Comparison of ENCODE assay signal across 9 mouse cellular contexts in the genomic region with DNA sequence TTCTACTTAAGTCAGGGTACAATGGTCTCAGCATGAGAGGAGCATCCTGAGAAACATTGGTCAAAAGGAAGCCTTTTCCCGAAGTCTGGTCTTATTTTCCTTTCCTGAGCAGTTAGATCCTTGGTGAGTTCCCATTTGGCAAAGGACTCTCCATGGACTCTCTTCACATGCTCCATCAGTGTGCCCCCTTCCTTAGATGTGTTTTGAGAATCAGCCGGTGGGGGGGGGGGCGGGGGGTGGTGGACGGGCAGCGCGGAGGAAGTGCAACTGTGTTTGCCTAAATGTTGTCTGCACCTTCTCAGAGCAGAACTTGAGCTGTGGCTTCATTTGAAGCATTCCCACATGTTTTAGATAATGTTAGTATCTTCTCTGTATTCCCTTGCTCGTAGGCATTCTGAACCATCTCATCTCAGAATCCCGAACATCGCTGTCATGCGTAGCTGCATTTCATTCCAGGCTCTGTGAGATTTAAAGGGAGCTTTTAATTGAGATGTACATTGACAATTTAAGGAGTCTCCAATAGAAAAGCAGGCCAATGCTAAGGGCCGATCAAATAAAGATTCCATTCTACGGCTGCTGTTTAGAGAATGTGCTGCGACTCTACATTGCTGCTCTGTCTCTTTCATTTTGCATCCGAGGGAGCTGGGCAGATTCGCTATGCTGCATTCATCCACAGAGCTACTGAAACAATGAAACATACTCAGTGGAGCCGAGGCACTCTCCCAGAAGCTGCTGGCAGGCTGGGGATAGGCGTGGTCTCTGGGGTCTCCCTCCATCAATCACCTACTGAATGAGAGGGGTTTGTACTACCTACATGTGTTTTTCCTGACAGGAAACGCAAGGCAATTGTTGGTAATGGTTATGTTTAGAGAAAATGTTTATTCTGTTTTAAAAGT.
DNase-seq lines count a peak whose midpoint lies in the region; ATAC-seq lines count a peak whose summit lies in the region.
"Had no signal": no experiment of that assay in that cellular context is flagged by ENCODE, and none has a peak within 500 bp of the region (broad histone marks: within the 10 kb centered on the region; RNA-seq: fewer than 3 reads in every experiment).

No protein-coding gene starts in this region.

- peaks cover 13% of the 10 kb centered on the region for H3K4me1 ChIP-seq in hindbrain, embryonic 13.5 days (replicated peaks)

- DNase-seq in cerebellum, postnatal 10 days = peak; percentile 60 to 69
- no peak for DNase-seq in cerebellum, adult 11-12 months
- DNase-seq in lung, postnatal 25 days (ENCODE audit: low spot score) = peak; percentile 57
- peak; percentile 27 to 30 for DNase-seq in right cerebral cortex, adult 2 months (ENCODE audit: low spot score in 2 of 2)
- DNase-seq in B cell, adult 2 months = no peak
- no peak for DNase-seq in kidney, postnatal 36 days
- DNase-seq in urinary bladder, adult 2 months (ENCODE audit: low spot score) = no peak

- H3K9ac ChIP-seq in hindbrain, embryonic 13.5 days = peak overlapping the region; percentile 63
- H3K9ac ChIP-seq: limb, embryonic 13.5 days had no signal

- peak; percentile 94 for ATAC-seq in hindbrain, embryonic 13.5 days (ENCODE audit: low FRiP score)

- peak overlapping the region; percentile 74 for H3K27ac ChIP-seq in hindbrain, embryonic 13.5 days
- H3K27ac ChIP-seq: limb, embryonic 13.5 days had no signal

- peak overlapping the region; percentile 31 for H3K4me3 ChIP-seq in hindbrain, embryonic 13.5 days
- H3K4me3 ChIP-seq: limb, embryonic 13.5 days had no signal

- H3K4me2 ChIP-seq in hindbrain, embryonic 13.5 days = peak overlapping the region; percentile 51
- H3K4me2 ChIP-seq: limb, embryonic 13.5 days had no signal

- H3K36me3 ChIP-seq in hindbrain, embryonic 13.5 days = no peaks in the 10 kb centered on the region
- H3K36me3 ChIP-seq: limb, embryonic 13.5 days had no signal

- H3K27me3 ChIP-seq in hindbrain, embryonic 13.5 days = no peaks in the 10 kb centered on the region
- H3K27me3 ChIP-seq: limb, embryonic 13.5 days had no signal

- no peaks in the 10 kb centered on the region for H3K9me3 ChIP-seq in hindbrain, embryonic 13.5 days
- H3K9me3 ChIP-seq: limb, embryonic 13.5 days had no signal

- 17% methylated on average over 18 of the region's 18 CpGs for WGBS in hindbrain, embryonic 13.5 days

Comparison
In these comparisons a context has a peak if more than half of its experiments do, and no peak if none do; other contexts are left out.
1. DNase-seq: peak in cerebellum, postnatal 10 days (2 of 2), lung, postnatal 25 days (single experiment) and right cerebral cortex, adult 2 months (2 of 2); none in cerebellum, adult 11-12 months (single experiment), B cell, adult 2 months (0 of 2), kidney, postnatal 36 days (0 of 2) and urinary bladder, adult 2 months (single experiment).